Mouse (Mus musculus): ENCODE measurements around the gene Ralgapa2. TPM values are rescaled to one million over a fixed set of nuclear protein-coding genes. Genes with fewer than 3 reads are reported as not detected.

The Ralgapa2 gene
- polyA plus RNA-seq, 1 experiment from 2014 or later: 12.5 TPM

GRCm38 (mm10) chr2:146493354-146493946, 18.7 kb downstream of the Ralgapa2 start:
- H3K27me3 ChIP-seq: no peaks in the 10 kb centered on the region
- H3K9me3 ChIP-seq (replicated peaks): no peaks in the 10 kb centered on the region
- no peak overlapping the region for H3K9ac ChIP-seq
- H3K36me3 ChIP-seq: no peaks in the 10 kb centered on the region
- WGBS: 89% methylated on average over 1 of the region's 1 CpGs
- no peak overlapping the region for H3K27ac ChIP-seq
- H3K4me1 ChIP-seq: no peaks in the 10 kb centered on the region
- H3K4me2 ChIP-seq (replicated peaks): no peak overlapping the region
- H3K4me3 ChIP-seq: no peak overlapping the region
- no peak for ATAC-seq (ENCODE audit: low FRiP score)

GRCm38 (mm10) chr2:146491830-146492610, 20.1 kb downstream of the Ralgapa2 start:
- H3K9ac ChIP-seq: no peak overlapping the region

GRCm38 (mm10) chr2:146490926-146491325, 21.2 kb downstream of the Ralgapa2 start:
- Histone ChIP-seq H3K4me2 (replicated peaks) (no peak overlapping the region), H3K4me1 (no peaks in the 10 kb centered on the region), H3K36me3 (no peaks in the 10 kb centered on the region), H3K27ac (no peak overlapping the region), H3K9ac (no peak overlapping the region), H3K4me3 (no peak overlapping the region), H3K9me3 (replicated peaks) (no peaks in the 10 kb centered on the region), H3K27me3 (no peaks in the 10 kb centered on the region)
- 95% methylated on average over 1 of the region's 1 CpGs for whole genome bisulfite sequencing
- ATAC-seq (ENCODE audit: low FRiP score): no peak

More at GRCm38 (mm10) chr2:146491830-146492610, 20.1 kb downstream of the Ralgapa2 start:
- no peak overlapping the region for H3K4me2 ChIP-seq (replicated peaks)
- H3K9me3 ChIP-seq (replicated peaks): no peaks in the 10 kb centered on the region
- ATAC-seq (ENCODE audit: low FRiP score): no peak
- 92% methylated on average over 5 of the region's 5 CpGs for WGBS
- H3K27me3 ChIP-seq: no peaks in the 10 kb centered on the region
- H3K4me3 ChIP-seq: no peak overlapping the region
- H3K4me1 ChIP-seq: no peaks in the 10 kb centered on the region
- no peaks in the 10 kb centered on the region for H3K36me3 ChIP-seq
- H3K27ac ChIP-seq: no peak overlapping the region

- Histone ChIP-seq H3K36me3 (0 out of 2 replicates have a peak, but pooled peaks cover 3% of the 10 kb centered on the region), H3K4me3 (no peak overlapping the region), H3K9ac (no peak overlapping the region), H3K27ac (no peak overlapping the region), H3K27me3 (no peaks in the 10 kb centered on the region), H3K9me3 (replicated peaks) (no peaks in the 10 kb centered on the region), H3K4me1 (no peaks in the 10 kb centered on the region), H3K4me2 (replicated peaks) (no peak overlapping the region)
- ATAC-seq (ENCODE audit: low FRiP score): no peak
- 92% methylated on average over 3 of the region's 3 CpGs for WGBS
Measured at GRCm38 (mm10) chr2:146488291-146488690, 23.9 kb downstream of the Ralgapa2 start.

GRCm38 (mm10) chr2:146482859-146483258, 29.3 kb downstream of the Ralgapa2 start:
- no peak for ATAC-seq (ENCODE audit: low FRiP score)
- Histone ChIP-seq H3K36me3 (0 out of 2 replicates have a peak, but pooled peaks cover 3% of the 10 kb centered on the region), H3K27ac (no peak overlapping the region), H3K4me3 (no peak overlapping the region), H3K9ac (no peak overlapping the region), H3K4me2 (replicated peaks) (no peak overlapping the region), H3K4me1 (no peaks in the 10 kb centered on the region), H3K27me3 (no peaks in the 10 kb centered on the region), H3K9me3 (replicated peaks) (no peaks in the 10 kb centered on the region)

GRCm38 (mm10) chr2:146477491-146477890, 34.7 kb downstream of the Ralgapa2 start:
- Histone ChIP-seq H3K9ac (no peak overlapping the region), H3K27ac (no peak overlapping the region), H3K4me2 (replicated peaks) (no peak overlapping the region), H3K9me3 (replicated peaks) (no peaks in the 10 kb centered on the region), H3K4me1 (no peaks in the 10 kb centered on the region), H3K4me3 (no peak overlapping the region), H3K36me3 (0 out of 2 replicates have a peak, but pooled peaks cover 4% of the 10 kb centered on the region), H3K27me3 (no peaks in the 10 kb centered on the region)
- WGBS: 94% methylated on average over 4 of the region's 4 CpGs
- ATAC-seq (ENCODE audit: low FRiP score): no peak

- WGBS: 85% methylated on average over 6 of the region's 6 CpGs
- ATAC-seq (ENCODE audit: low FRiP score): no peak
- Histone ChIP-seq H3K4me2 (replicated peaks) (no peak overlapping the region), H3K4me3 (no peak overlapping the region), H3K36me3 (0 out of 2 replicates have a peak, but pooled peaks cover 4% of the 10 kb centered on the region), H3K27me3 (no peaks in the 10 kb centered on the region), H3K4me1 (no peaks in the 10 kb centered on the region), H3K27ac (no peak overlapping the region), H3K9me3 (replicated peaks) (no peaks in the 10 kb centered on the region), H3K9ac (no peak overlapping the region)
Measured at GRCm38 (mm10) chr2:146476428-146476972, 35.6 kb downstream of the Ralgapa2 start.

GRCm38 (mm10) chr2:146476001-146476400, 36.1 kb downstream of the Ralgapa2 start:
- ATAC-seq (ENCODE audit: low FRiP score): no peak
- H3K9me3 ChIP-seq (replicated peaks): no peaks in the 10 kb centered on the region
- no peaks in the 10 kb centered on the region for H3K27me3 ChIP-seq
- 0 out of 2 replicates have a peak, but pooled peaks cover 4% of the 10 kb centered on the region for H3K36me3 ChIP-seq
- no peak overlapping the region for H3K9ac ChIP-seq
- no peak overlapping the region for H3K4me3 ChIP-seq
- H3K27ac ChIP-seq: no peak overlapping the region
- no peak overlapping the region for H3K4me2 ChIP-seq (replicated peaks)
- H3K4me1 ChIP-seq: no peaks in the 10 kb centered on the region

- Histone ChIP-seq H3K4me3 (no peak overlapping the region), H3K36me3 (no peaks in the 10 kb centered on the region), H3K9ac (no peak overlapping the region), H3K4me2 (replicated peaks) (no peak overlapping the region), H3K27me3 (no peaks in the 10 kb centered on the region), H3K4me1 (no peaks in the 10 kb centered on the region), H3K27ac (no peak overlapping the region), H3K9me3 (replicated peaks) (no peaks in the 10 kb centered on the region)
- 80% methylated on average over 5 of the region's 5 CpGs for WGBS
- no peak for ATAC-seq (ENCODE audit: low FRiP score)
Measured at GRCm38 (mm10) chr2:146470947-146471346, 41.2 kb downstream of the Ralgapa2 start.

- 67% methylated on average over 12 of the region's 12 CpGs for WGBS
- H3K4me1 ChIP-seq: no peaks in the 10 kb centered on the region
- no peak overlapping the region for H3K9ac ChIP-seq
- no peak overlapping the region for H3K27ac ChIP-seq
- no peaks in the 10 kb centered on the region for H3K36me3 ChIP-seq
- no peaks in the 10 kb centered on the region for H3K9me3 ChIP-seq (replicated peaks)
- no peak overlapping the region for H3K4me3 ChIP-seq
- H3K4me2 ChIP-seq (replicated peaks): no peak overlapping the region
- no peak for ATAC-seq (ENCODE audit: low FRiP score)
- H3K27me3 ChIP-seq: no peaks in the 10 kb centered on the region
Measured at GRCm38 (mm10) chr2:146469707-146470420, 42.3 kb downstream of the Ralgapa2 start.

- no peak for ATAC-seq (ENCODE audit: low FRiP score)
- Histone ChIP-seq H3K4me3 (no peak overlapping the region), H3K9ac (no peak overlapping the region), H3K4me2 (replicated peaks) (no peak overlapping the region), H3K27me3 (no peaks in the 10 kb centered on the region), H3K4me1 (no peaks in the 10 kb centered on the region), H3K27ac (no peak overlapping the region), H3K9me3 (replicated peaks) (no peaks in the 10 kb centered on the region), H3K36me3 (no peaks in the 10 kb centered on the region)
- WGBS: 93% methylated on average over 2 of the region's 2 CpGs
Measured at GRCm38 (mm10) chr2:146468898-146469297, 43.2 kb downstream of the Ralgapa2 start.

GRCm38 (mm10) chr2:146468016-146468415, 44.1 kb downstream of the Ralgapa2 start:
- WGBS: 90% methylated on average over 4 of the region's 4 CpGs
- no peaks in the 10 kb centered on the region for H3K27me3 ChIP-seq
- H3K4me1 ChIP-seq: no peaks in the 10 kb centered on the region
- no peak overlapping the region for H3K9ac ChIP-seq
- no peak for ATAC-seq (ENCODE audit: low FRiP score)
- H3K4me2 ChIP-seq (replicated peaks): no peak overlapping the region
- no peak overlapping the region for H3K4me3 ChIP-seq
- no peaks in the 10 kb centered on the region for H3K9me3 ChIP-seq (replicated peaks)
- no peaks in the 10 kb centered on the region for H3K36me3 ChIP-seq
- no peak overlapping the region for H3K27ac ChIP-seq
